Mouse (Mus musculus) adrenal gland (tissue): ENCODE data around the gene AI661453.

Experiments
- intact Hi-C: fragments of 180-260 bp; cut with DNase I; formaldehyde crosslinking; loops from one replicate; pipeline ENCODE4 v1.15.1; 2025

AI661453 gene

GRCm38 (mm10) chr17:47465016-47465415, 28.6 kb downstream of the AI661453 start:
- intact Hi-C loops, result no loop called here

- intact Hi-C loops, result no loop called here
Measured at GRCm38 (mm10) chr17:47466284-47466683, 29.9 kb downstream of the AI661453 start.

- intact Hi-C loops, result no loop called here
Measured at GRCm38 (mm10) chr17:47467659-47468058, 31.2 kb downstream of the AI661453 start.

- intact Hi-C loops, result no loop called here
Measured at GRCm38 (mm10) chr17:47468063-47468462, 31.6 kb downstream of the AI661453 start.

GRCm38 (mm10) chr17:47468466-47468865, 32.1 kb downstream of the AI661453 start:
- intact Hi-C loops, result no loop called here

GRCm38 (mm10) chr17:47469642-47470041, 33.2 kb downstream of the AI661453 start:
- intact Hi-C loops, result loop anchor here (10.0 kb wide), 1 partner anchor 205 kb away; no protein-coding TSS in a partner anchor

GRCm38 (mm10) chr17:47470121-47470520, 33.7 kb downstream of the AI661453 start:
- intact Hi-C loops, result loop anchor here (10.0 kb wide), 1 partner anchor 205 kb away; no protein-coding TSS in a partner anchor

- intact Hi-C loops, result loop anchor here (10.0 kb wide), 1 partner anchor 204 kb away; no protein-coding TSS in a partner anchor
Measured at GRCm38 (mm10) chr17:47470686-47471085, 34.3 kb downstream of the AI661453 start.

GRCm38 (mm10) chr17:47472435-47473350, 36.3 kb downstream of the AI661453 start:
- intact Hi-C loops, result loop anchor here (10.0 kb wide), 1 partner anchor 202 kb away; no protein-coding TSS in a partner anchor

- intact Hi-C loops, result loop anchor here (10.0 kb wide), 1 partner anchor 201 kb away; no protein-coding TSS in a partner anchor
Measured at GRCm38 (mm10) chr17:47473434-47473974, 37.1 kb downstream of the AI661453 start.

- intact Hi-C loops, result loop anchor here (10.0 kb wide), 1 partner anchor 201 kb away; no protein-coding TSS in a partner anchor
Measured at GRCm38 (mm10) chr17:47474250-47474649, 37.8 kb downstream of the AI661453 start.

- intact Hi-C loops, result loop anchor here (10.0 kb wide), 1 partner anchor 200 kb away; no protein-coding TSS in a partner anchor
Measured at GRCm38 (mm10) chr17:47475181-47475580, 38.8 kb downstream of the AI661453 start.

GRCm38 (mm10) chr17:47475714-47476113, 39.3 kb downstream of the AI661453 start:
- intact Hi-C loops, result loop anchor here (10.0 kb wide), 1 partner anchor 199 kb away; no protein-coding TSS in a partner anchor

- intact Hi-C loops, result loop anchor here (5.0 to 10.0 kb wide), 2 partner anchors 73 to 195 kb away; no protein-coding TSS in a partner anchor
Measured at GRCm38 (mm10) chr17:47479887-47480286, 43.5 kb downstream of the AI661453 start.

GRCm38 (mm10) chr17:47482401-47482800, 46.0 kb downstream of the AI661453 start:
- intact Hi-C loops, result loop anchor here (5.0 kb wide), 1 partner anchor 75 kb away; no protein-coding TSS in a partner anchor

GRCm38 (mm10) chr17:47484241-47484921, 48.0 kb downstream of the AI661453 start:
- intact Hi-C loops, result loop anchor here (5.0 kb wide), 1 partner anchor 77 kb away; no protein-coding TSS in a partner anchor

GRCm38 (mm10) chr17:47484993-47485392, 48.6 kb downstream of the AI661453 start:
- intact Hi-C loops, result loop anchor here (5.0 kb wide), 1 partner anchor 78 kb away; no protein-coding TSS in a partner anchor

- intact Hi-C loops, result no loop called here
Measured at GRCm38 (mm10) chr17:47485791-47486190, 49.4 kb downstream of the AI661453 start.

- intact Hi-C loops, result no loop called here
Measured at GRCm38 (mm10) chr17:47490791-47491190, 54.4 kb downstream of the AI661453 start.

GRCm38 (mm10) chr17:47492731-47493130, 56.3 kb downstream of the AI661453 start:
- intact Hi-C loops, result no loop called here

- intact Hi-C loops, result no loop called here
Measured at GRCm38 (mm10) chr17:47493653-47494052, 57.2 kb downstream of the AI661453 start.
